Mouse (Mus musculus) adrenal gland (tissue): ENCODE measurements around the gene Cacnb2.

Source experiments
- intact Hi-C: fragments of 180-260 bp; cut with DNase I; formaldehyde crosslinking; loops from one replicate; pipeline ENCODE4 v1.15.1; 2025

Cacnb2 gene

GRCm38 (mm10) chr2:14953090-14953489 lies 350.2 kb downstream of the Cacnb2 start:
- intact Hi-C loops, result no loop called here

- intact Hi-C loops, result loop anchor here (5.0 kb wide), 1 partner anchor 109 kb away; no protein-coding TSS in a partner anchor
Measured at GRCm38 (mm10) chr2:14960963-14961488, 358.1 kb downstream of the Cacnb2 start.

GRCm38 (mm10) chr2:14961493-14961892 lies 358.6 kb downstream of the Cacnb2 start:
- intact Hi-C loops, result loop anchor here (5.0 kb wide), 1 partner anchor 109 kb away; no protein-coding TSS in a partner anchor

GRCm38 (mm10) chr2:14984029-14984428 lies 381.1 kb downstream of the Cacnb2 start:
- intact Hi-C loops, result no loop called here

- intact Hi-C loops, result no loop called here
Measured at GRCm38 (mm10) chr2:14988451-14988850, 385.6 kb downstream of the Cacnb2 start.

- intact Hi-C loops, result no loop called here
Measured at GRCm38 (mm10) chr2:14989350-14989749, 386.5 kb downstream of the Cacnb2 start.

- intact Hi-C loops, result no loop called here
Measured at GRCm38 (mm10) chr2:14992531-14992930, 389.6 kb downstream of the Cacnb2 start.

- intact Hi-C loops, result no loop called here
Measured at GRCm38 (mm10) chr2:14996036-14996435, 393.1 kb downstream of the Cacnb2 start.

- intact Hi-C loops, result no loop called here
Measured at GRCm38 (mm10) chr2:14997836-14998235, 394.9 kb downstream of the Cacnb2 start.

GRCm38 (mm10) chr2:15007531-15007930 lies 404.6 kb downstream of the Cacnb2 start:
- intact Hi-C loops, result no loop called here

- intact Hi-C loops, result no loop called here
Measured at GRCm38 (mm10) chr2:15008072-15008471, 405.2 kb downstream of the Cacnb2 start.

GRCm38 (mm10) chr2:15026817-15027216 lies 423.9 kb downstream of the Cacnb2 start:
- intact Hi-C loops, result no loop called here

GRCm38 (mm10) chr2:15027816-15028215 lies 424.9 kb downstream of the Cacnb2 start:
- intact Hi-C loops, result no loop called here
